12 mouse cellular contexts compared by ENCODE assay signal in genomic region chr3:32638240-32638639, GRCm38 (mm10). TPM values are rescaled to one million over a fixed set of nuclear protein-coding genes. Genes with fewer than 3 reads are reported as not detected.
DNase-seq lines count a peak whose midpoint lies in the region; ATAC-seq and TF ChIP-seq lines count a peak whose summit lies in the region.
"Had no signal": no experiment of that assay in that cellular context is flagged by ENCODE, and none has a peak within 500 bp of the region (broad histone marks: within the 10 kb centered on the region; RNA-seq: fewer than 3 reads in every experiment).

No protein-coding gene starts in this region.

- no peak for TF ChIP-seq CTCF in gastrocnemius, adult 2 months (IDR thresholded peaks at IDR 0.05)

- no peak for ATAC-seq in midbrain, embryonic 14.5 days (ENCODE audit: low FRiP score, low TSS enrichment)
- ATAC-seq in midbrain, embryonic 16.5 days, result no peak
- peak; percentile 75; the same call in 1 of the 2 replicates for ATAC-seq in kidney, embryonic 16.5 days (ENCODE audit: low FRiP score, low TSS enrichment)

- no peaks in the 10 kb centered on the region for H3K9me3 ChIP-seq in midbrain, embryonic 14.5 days (ENCODE audit: control insufficient read depth, low read length)
- H3K9me3 ChIP-seq in midbrain, embryonic 16.5 days (replicated peaks; ENCODE audit: control insufficient read depth, low read length, poor library complexity, severe bottlenecking), result no peaks in the 10 kb centered on the region
- no peaks in the 10 kb centered on the region for H3K9me3 ChIP-seq in kidney, embryonic 16.5 days (ENCODE audit: low read length)
- H3K9me3 ChIP-seq in forebrain, embryonic 10.5 days, result no peaks in the 10 kb centered on the region
- H3K9me3 ChIP-seq: embryonic facial prominence, embryonic 10.5 days had no signal

- intact Hi-C loops in gastrocnemius, adult 2 months (cut with DNase I), result no loop called here

- H3K4me2 ChIP-seq in midbrain, embryonic 14.5 days (ENCODE audit: low read length), result no peak overlapping the region
- H3K4me2 ChIP-seq in midbrain, embryonic 16.5 days (ENCODE audit: low read length), result no peak overlapping the region
- no peak overlapping the region for H3K4me2 ChIP-seq in kidney, embryonic 16.5 days (replicated peaks; ENCODE audit: low read depth, low read length)

- 66% methylated on average over 8 of the region's 8 CpGs for WGBS in midbrain, embryonic 14.5 days
- 65% methylated on average over 8 of the region's 8 CpGs for WGBS in midbrain, embryonic 16.5 days
- 12% methylated on average over 8 of the region's 8 CpGs for WGBS in kidney, embryonic 16.5 days
- 77% methylated on average over 8 of the region's 8 CpGs for WGBS in forebrain, embryonic 10.5 days

- H3K36me3 ChIP-seq in midbrain, embryonic 14.5 days (ENCODE audit: control insufficient read depth, insufficient read depth, low read length), result no peaks in the 10 kb centered on the region
- H3K36me3 ChIP-seq in midbrain, embryonic 16.5 days (ENCODE audit: control insufficient read depth, insufficient read depth, low read length), result no peaks in the 10 kb centered on the region
- no peaks in the 10 kb centered on the region for H3K36me3 ChIP-seq in kidney, embryonic 16.5 days (ENCODE audit: insufficient read depth, low read length)
- H3K36me3 ChIP-seq in forebrain, embryonic 10.5 days (replicated peaks), result no peaks in the 10 kb centered on the region
- H3K36me3 ChIP-seq: embryonic facial prominence, embryonic 10.5 days had no signal

- H3K4me1 ChIP-seq in midbrain, embryonic 14.5 days (ENCODE audit: control insufficient read depth, insufficient read depth, low read length), result no peaks in the 10 kb centered on the region
- H3K4me1 ChIP-seq in midbrain, embryonic 16.5 days (ENCODE audit: control insufficient read depth, insufficient read depth, low read length), result no peaks in the 10 kb centered on the region
- H3K4me1 ChIP-seq in kidney, embryonic 16.5 days (ENCODE audit: insufficient read depth, low read length), result 0 out of 2 replicates have a peak, but pooled peaks cover 4% of the 10 kb centered on the region
- no peaks in the 10 kb centered on the region for H3K4me1 ChIP-seq in forebrain, embryonic 10.5 days
- H3K4me1 ChIP-seq: embryonic facial prominence, embryonic 10.5 days had no signal

- no peak overlapping the region for H3K4me3 ChIP-seq in gastrocnemius, adult 2 months
- no peak overlapping the region for H3K4me3 ChIP-seq in midbrain, embryonic 14.5 days (replicated peaks; ENCODE audit: low read depth, low read length)
- no peak overlapping the region for H3K4me3 ChIP-seq in midbrain, embryonic 16.5 days (ENCODE audit: low read depth, low read length)
- H3K4me3 ChIP-seq in kidney, embryonic 16.5 days (ENCODE audit: low read length), result no peak overlapping the region
- H3K4me3 ChIP-seq in forebrain, embryonic 10.5 days, result no peak overlapping the region
- H3K4me3 ChIP-seq: embryonic facial prominence, embryonic 10.5 days had no signal

- no peak for DNase-seq in gastrocnemius, adult 2 months
- DNase-seq in gastrocnemius, adult 8-10 months (ENCODE audit: low spot score in 2 of 2), result no peak
- DNase-seq in midbrain, embryonic 14.5 days, result peak; percentile 5
- peak; percentile 57 for DNase-seq in lung, postnatal 36 days
- DNase-seq in forebrain, embryonic 10.5 days (ENCODE audit: extremely low spot score, low spot score), result no peak
- no peak for DNase-seq in thymus, adult 18-20 months
- DNase-seq: B cell, adult 2 months; cerebellum, adult 18-20 months; thymus, adult 2 months had no signal

- no peak overlapping the region for H3K9ac ChIP-seq in midbrain, embryonic 14.5 days (replicated peaks; ENCODE audit: low read length)
- no peak overlapping the region for H3K9ac ChIP-seq in midbrain, embryonic 16.5 days (ENCODE audit: low read depth, low read length)
- H3K9ac ChIP-seq in kidney, embryonic 16.5 days (replicated peaks; ENCODE audit: low read length), result no peak overlapping the region

- no peaks in the 10 kb centered on the region for H3K27me3 ChIP-seq in midbrain, embryonic 14.5 days (ENCODE audit: control insufficient read depth, insufficient read depth, low read length)
- no peaks in the 10 kb centered on the region for H3K27me3 ChIP-seq in midbrain, embryonic 16.5 days (ENCODE audit: control insufficient read depth, insufficient read depth, low read depth, low read length)
- no peaks in the 10 kb centered on the region for H3K27me3 ChIP-seq in kidney, embryonic 16.5 days (ENCODE audit: insufficient read depth, low read length)
- no peaks in the 10 kb centered on the region for H3K27me3 ChIP-seq in forebrain, embryonic 10.5 days (ENCODE audit: poor library complexity, severe bottlenecking)

- H3K27ac ChIP-seq in gastrocnemius, adult 2 months, result peak overlapping the region; percentile 51
- H3K27ac ChIP-seq in midbrain, embryonic 14.5 days (replicated peaks; ENCODE audit: low read depth, low read length), result no peak overlapping the region
- no peak overlapping the region for H3K27ac ChIP-seq in midbrain, embryonic 16.5 days (ENCODE audit: low read length)
- peak overlapping the region; percentile 35; the same call in 1 of the 2 replicates for H3K27ac ChIP-seq in kidney, embryonic 16.5 days (ENCODE audit: low read length)
- no peak overlapping the region for H3K27ac ChIP-seq in forebrain, embryonic 10.5 days
- H3K27ac ChIP-seq: embryonic facial prominence, embryonic 10.5 days had no signal

RNA-seq across cellular contexts. Expression of gene Gnb4, which starts 21.9 kb away (rescaled TPM):
- total RNA-seq in gastrocnemius, adult 2 months (2021), result 1 to 10 TPM; 4.3 to 7.2 TPM
- 1 to 10 TPM; 3.1 to 5.4 (median 4.8) TPM for total RNA-seq in gastrocnemius, adult 8-10 months (2022)
- polyA plus RNA-seq in midbrain, embryonic 14.5 days (2014; fragmentation: Nextera tagmentation; extraction: Ambion mirVana), result 75.8 and 81.7 TPM in 2 replicates
- 102 and 105 TPM in 2 replicates for polyA plus RNA-seq in midbrain, embryonic 16.5 days (2015; fragmentation: Nextera tagmentation; extraction: Ambion mirVana)
- polyA plus RNA-seq in kidney, embryonic 16.5 days (2015; fragmentation: Nextera tagmentation; extraction: Ambion mirVana), result 54.5 and 60.7 TPM in 2 replicates
- 36.7 and 38.4 TPM in 2 replicates for polyA plus RNA-seq in forebrain, embryonic 10.5 days (2016; fragmentation: Nextera tagmentation; extraction: Ambion mirVana)

Comparison
In these comparisons a context has a peak if more than half of its experiments do, and no peak if none do; other contexts are left out.
1. DNase-seq: peak in midbrain, embryonic 14.5 days (single experiment) and lung, postnatal 36 days (single experiment); none in gastrocnemius, adult 2 months (single experiment), gastrocnemius, adult 8-10 months (0 of 2), forebrain, embryonic 10.5 days (single experiment) and thymus, adult 18-20 months (0 of 2).
2. H3K27ac ChIP-seq: peak in gastrocnemius, adult 2 months (single experiment) and kidney, embryonic 16.5 days (single experiment); none in midbrain, embryonic 14.5 days (single experiment), midbrain, embryonic 16.5 days (single experiment) and forebrain, embryonic 10.5 days (single experiment).